Mouse (Mus musculus): ENCODE results near the gene Yme1l1.
A peak's percentile ranks its signal among the peaks of the same experiment; 100 is the strongest.

The Yme1l1 gene

DNA sequence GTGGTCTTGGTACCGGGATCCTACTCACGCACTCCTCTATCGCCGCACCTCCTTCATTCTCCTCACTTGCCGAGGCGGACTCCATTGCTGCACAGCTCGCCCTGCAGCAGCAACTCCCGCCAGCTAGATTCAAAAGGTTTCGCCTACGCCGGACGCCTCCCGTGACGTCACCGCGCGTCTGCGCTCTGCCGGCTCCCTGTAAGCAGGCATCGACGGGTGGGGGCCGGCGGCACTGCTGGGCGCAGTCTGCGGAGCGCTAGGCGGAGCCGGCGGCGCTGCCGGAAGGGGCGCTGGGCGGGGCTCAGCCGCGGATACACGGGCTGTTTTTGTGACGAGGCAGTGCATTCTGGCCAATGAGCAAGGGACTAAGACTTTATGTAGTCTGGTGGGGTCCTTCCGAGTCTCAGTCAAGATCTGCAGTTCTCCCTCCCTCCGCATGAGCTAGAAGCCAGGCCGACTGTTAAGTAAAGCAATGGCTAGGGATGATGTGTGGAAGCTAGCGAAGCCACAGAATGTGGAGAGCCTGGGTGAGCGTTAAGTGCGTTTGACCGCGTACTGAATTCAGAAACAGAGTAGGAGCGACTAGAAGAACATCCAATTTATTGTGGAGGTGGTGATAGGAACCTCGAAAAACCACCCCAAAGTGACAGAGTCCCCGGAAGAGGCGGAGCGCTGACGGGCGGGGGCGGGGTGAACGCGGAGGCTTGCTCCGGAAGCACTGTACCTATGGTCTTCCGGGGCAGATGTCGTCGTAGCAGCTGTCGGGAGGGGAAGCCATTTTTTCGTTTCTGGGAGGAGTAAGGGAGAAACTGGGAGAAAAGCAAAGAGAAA is at the start of gene Yme1l1, which contains the start of gene Mastl:
Gene Yme1l1 (plus strand): TSS at position 593 of the 831 bp plus-strand sequence.
Gene Mastl (minus strand): TSS at position 248 of the 831 bp plus-strand sequence.
- DNase-seq (ENCODE audit: low read depth, low spot score), result peak; percentile 97

DNA sequence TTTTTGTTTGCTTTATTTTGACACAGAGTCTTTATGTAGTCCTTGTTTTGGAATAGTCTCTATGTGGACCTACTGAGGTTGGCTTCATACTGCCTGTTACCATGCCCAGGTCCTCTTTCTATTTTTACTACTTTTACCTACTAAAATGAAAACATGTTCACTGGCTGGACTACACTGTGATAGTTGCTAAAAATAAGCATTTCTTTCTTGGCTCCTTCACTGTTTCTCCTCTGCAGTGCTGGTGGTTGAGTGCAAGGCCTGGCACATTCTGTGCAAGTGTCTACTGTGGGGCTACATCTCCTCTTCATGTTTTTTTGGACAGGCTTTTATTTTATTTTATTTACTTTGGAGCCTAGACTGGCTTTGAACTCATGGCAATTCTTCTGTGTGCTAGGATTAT is 36.6 kb upstream of the Yme1l1 start:
- no peak for DNase-seq (ENCODE audit: low read depth, low spot score)

- peak; percentile 9 for DNase-seq (ENCODE audit: low read depth, low spot score)
These were observed 959 bp upstream of the Yme1l1 start for GRCm38 (mm10) chr2:23155199-23155621.

DNA sequence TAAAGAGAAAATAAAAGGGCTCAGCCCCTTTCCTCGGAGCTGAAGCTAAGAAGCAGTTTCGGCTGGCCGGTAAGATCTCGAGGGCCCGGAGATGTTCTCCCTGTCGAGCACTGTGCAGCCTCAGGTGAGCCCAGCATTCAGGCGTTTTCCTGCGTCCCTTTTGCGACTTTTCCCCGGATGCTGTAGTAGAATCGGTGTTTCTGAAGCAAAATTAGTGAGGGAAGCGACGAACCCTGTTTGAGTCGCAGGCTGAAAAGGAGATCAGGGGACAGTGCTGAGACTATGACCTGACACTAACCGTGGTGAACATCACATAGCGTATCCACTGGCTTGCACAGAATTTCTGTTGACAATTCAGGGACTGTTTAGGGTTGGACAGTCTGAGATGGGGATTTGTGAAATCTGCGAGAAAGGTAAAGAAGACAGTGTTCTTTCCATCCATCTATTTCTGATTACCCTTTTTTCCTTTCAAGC is 476 bp downstream of the Yme1l1 start:
- DNase-seq (ENCODE audit: low read depth, low spot score), result no peak

- no peak for DNase-seq (ENCODE audit: low read depth, low spot score)
These were observed 16.1 kb downstream of the Yme1l1 start for GRCm38 (mm10) chr2:23172305-23172704.

GRCm38 (mm10) chr2:23194366-23194765 is 38.2 kb downstream of the Yme1l1 start:
- no peak for DNase-seq (ENCODE audit: low read depth, low spot score)

- DNase-seq (ENCODE audit: low read depth, low spot score), result no peak
These were observed 44.9 kb downstream of the Yme1l1 start for GRCm38 (mm10) chr2:23201034-23201433.

GRCm38 (mm10) chr2:23202900-23203670 is 46.9 kb downstream of the Yme1l1 start:
- no peak for DNase-seq (ENCODE audit: low read depth, low spot score)

- no peak for DNase-seq (ENCODE audit: low read depth, low spot score)
These were observed 50.9 kb downstream of the Yme1l1 start, which contains the start of gene 4931423N10Rik for GRCm38 (mm10) chr2:23207070-23207526. Gene 4931423N10Rik, plus strand, starts transcription at chr2:23207476.

GRCm38 (mm10) chr2:23213661-23214060 is 57.5 kb downstream of the Yme1l1 start:
- no peak for DNase-seq (ENCODE audit: low read depth, low spot score)

DNA sequence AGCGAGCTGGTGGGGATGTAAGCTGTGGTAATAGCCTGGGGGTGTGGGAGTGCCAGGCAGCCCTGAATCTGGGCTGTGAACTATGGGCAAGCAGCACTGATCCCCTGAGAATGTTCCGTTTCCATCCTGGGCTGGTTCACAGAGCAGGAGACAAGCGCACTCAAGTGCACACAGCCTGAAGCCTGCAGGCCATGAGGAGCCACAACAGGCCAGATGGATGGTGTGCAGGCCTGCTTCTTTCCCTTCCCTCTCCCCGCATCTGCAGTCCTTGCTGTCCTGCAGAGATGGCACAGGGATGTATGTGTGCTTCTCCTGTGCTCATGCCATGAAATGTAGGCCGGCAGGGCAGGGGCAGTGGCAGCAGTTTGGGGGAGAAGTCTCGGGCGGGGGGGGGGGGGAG is 69.0 kb downstream of the Yme1l1 start:
- DNase-seq (ENCODE audit: low read depth, low spot score), result no peak

- DNase-seq (ENCODE audit: low read depth, low spot score), result no peak
These were observed 72.3 kb downstream of the Yme1l1 start for GRCm38 (mm10) chr2:23228463-23228862.

DNA sequence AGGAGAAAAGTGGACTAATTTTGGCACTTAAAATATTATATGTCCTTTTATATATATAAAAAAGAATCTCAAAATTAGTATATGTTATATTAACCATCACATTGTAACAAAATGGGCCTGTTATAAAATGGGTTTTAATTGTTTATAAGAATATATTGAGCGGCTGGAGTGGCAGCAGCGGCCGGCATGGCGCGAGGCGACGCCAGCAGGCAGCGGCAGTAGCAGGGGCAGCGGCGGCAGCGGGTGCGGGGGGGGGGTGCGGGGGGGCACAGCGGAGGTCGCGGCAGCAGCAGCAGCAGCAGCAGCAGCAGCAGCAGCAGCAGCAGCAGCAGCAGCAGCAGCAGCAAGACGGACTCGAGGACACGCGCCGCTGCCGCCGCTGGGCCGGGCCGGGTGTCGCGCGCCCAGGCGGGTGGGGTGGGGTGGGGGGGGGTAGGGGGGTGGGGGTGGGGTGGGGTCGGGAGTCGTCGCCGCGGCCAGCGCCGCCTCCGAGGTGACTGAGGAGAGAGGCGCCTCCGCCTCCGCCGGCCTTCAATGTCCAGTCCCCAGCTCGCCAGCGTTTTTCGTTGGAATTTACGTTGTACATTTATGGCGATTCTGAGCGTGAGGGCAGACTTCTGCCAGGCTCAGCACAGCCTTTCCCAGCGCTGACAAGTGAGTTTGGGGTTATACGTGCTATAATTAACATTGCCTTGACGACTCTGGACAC is 78.0 kb downstream of the Yme1l1 start:
- DNase-seq (ENCODE audit: low read depth, low spot score), result peak; percentile 23
